Mouse (Mus musculus) neural tube, embryonic 10.5 days (tissue): ENCODE measurements at regions not wholly inside any gene's neighbourhood (a gene's known extent, or its start where the extent isn't known, plus 50 kb on each side); places are given as distances from the start of the nearest gene placed in this dataset.

Experiments
- DNase-seq: peaks from one replicate; pipeline ENCODE4 v3.0.0-alpha.2; 2017; ENCODE audit warnings: low spot score; ENCODE audit errors: extremely low spot score

- no peak for DNase-seq
Measured at GRCm38 (mm10) chr9:59232682-59233081, 58.7 kb upstream of the Adpgk start.

DNA sequence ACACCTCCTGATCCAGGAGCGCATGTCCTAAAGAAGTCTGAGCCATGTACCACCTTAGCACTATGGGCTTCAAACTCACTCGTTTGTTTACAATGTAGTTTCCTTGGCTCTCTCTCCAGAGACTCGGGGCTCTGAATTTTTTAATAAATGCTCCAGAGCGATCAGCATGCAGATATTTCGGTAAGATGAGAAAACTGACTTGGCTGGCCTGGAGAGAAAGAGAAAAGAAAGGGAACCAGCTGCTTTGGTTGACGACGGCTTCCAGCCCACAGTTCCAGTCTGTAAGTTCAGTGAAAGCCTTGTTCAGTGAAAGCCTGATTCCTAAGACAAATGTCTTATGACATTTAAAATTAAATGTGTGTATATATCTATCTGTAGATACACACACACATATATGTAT lies 59.4 kb upstream of the Adpgk start:
- no peak for DNase-seq

- DNase-seq: no peak
Measured at GRCm38 (mm10) chr9:59231186-59231585, 60.2 kb upstream of the Adpgk start.

GRCm38 (mm10) chr9:59230161-59230560 lies 61.2 kb upstream of the Adpgk start:
- no peak for DNase-seq

DNA sequence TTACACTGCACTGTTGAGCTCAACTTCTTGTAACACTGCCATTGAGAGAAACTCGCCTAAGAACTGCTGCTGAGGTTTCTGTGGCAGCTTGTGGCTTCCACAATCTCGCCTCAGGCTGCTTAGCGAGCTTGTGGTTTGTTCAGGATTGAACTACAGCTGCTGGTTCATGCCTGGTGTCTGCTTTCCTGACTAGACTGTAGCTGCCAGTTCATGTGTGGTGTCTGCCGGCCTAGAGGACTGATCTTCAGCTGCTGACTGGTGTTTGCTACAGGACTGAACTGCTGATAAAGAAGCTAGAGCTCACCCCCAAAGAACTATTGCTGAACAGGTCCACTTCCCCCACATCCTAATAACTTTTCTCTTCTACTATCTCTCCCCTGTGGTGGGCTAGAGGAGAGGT lies 63.4 kb upstream of the Adpgk start:
- no peak for DNase-seq

DNA sequence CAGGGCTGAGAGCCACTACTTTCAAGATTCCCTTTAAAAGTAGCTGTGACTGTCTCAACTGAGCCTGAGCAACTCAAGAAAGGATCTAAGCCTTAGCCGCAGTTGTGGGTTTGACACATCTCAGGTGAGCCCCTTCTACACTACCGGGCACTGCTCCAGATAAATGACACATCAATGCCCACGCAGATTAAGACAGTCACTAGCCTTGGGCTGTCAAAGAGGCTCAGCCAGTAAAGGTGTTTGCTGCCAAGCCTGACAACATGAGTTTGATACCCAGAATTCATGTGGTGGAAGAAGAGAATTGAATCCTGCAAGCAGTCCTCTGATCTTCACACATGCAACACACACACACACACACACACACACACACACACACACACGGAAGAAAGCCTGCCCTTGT lies 65.0 kb upstream of the Adpgk start:
- DNase-seq: no peak

GRCm38 (mm10) chr9:59219277-59219676 lies 72.1 kb upstream of the Adpgk start:
- DNase-seq: no peak

DNA sequence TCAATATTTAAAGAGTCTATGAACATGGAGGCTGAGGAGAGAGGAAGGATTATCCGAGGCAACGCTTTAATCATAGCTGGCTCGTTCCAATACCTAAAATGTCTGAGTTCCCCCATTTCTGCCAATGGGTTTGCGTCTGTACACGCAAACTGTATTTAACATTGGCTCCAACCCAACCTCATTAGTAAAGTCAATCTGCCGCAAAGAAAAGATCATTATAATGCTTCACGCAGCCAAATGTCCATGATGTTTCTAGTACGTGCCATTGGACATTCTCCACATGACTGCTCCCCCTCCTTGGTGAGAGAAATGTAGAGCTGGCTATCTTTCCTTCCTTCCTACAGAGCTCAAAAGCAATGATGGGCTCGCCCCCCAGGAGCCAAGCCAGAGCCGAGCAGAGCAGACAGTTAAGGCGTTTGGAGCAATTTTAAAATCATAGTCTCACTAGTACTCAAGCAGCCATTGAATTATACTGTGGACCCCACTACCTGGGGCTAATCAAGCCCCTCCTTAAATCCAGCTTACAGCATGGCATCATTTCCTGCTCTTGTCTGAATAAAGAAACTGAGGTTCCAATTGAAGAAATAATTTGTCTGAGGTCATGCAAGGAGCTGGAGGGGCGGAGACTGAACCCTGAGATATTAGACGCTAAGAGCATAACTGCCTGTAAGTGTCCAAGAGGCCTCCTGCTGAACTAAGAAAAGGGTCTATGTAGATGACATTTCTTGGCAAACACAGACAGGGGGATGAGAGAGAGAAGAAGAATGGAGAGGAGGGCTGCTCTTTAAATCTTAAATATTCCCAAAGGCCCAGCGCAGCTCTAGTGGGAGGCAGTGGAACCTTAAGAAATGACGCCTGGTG lies 88.5 kb upstream of the Adpgk start:
- no peak for DNase-seq

GRCm38 (mm10) chr9:59199495-59200196 lies 91.7 kb upstream of the Adpgk start:
- no peak for DNase-seq

- DNase-seq: no peak
Measured at GRCm38 (mm10) chr9:59198221-59198875, 93.0 kb upstream of the Adpgk start.

DNA sequence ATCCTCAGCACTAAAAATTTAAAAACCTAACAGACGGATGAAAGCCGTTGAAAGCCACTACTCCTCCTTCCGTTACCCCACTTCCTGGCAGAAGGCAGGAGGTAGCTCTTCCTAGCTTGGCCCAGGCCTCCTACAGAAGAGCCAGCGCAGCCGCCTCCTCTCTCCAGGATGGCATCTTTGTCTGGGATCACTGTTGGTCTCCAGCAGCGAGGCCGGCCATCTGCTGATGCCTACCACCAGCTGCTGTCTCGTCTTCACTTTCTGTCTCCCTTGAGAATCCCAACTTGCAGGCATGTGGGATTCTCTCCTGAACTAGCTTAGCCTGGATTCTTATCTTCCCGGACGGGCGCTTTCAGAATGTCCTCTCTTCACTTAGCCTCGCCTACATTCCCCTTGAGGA lies 93.9 kb upstream of the Adpgk start:
- DNase-seq: no peak

DNA sequence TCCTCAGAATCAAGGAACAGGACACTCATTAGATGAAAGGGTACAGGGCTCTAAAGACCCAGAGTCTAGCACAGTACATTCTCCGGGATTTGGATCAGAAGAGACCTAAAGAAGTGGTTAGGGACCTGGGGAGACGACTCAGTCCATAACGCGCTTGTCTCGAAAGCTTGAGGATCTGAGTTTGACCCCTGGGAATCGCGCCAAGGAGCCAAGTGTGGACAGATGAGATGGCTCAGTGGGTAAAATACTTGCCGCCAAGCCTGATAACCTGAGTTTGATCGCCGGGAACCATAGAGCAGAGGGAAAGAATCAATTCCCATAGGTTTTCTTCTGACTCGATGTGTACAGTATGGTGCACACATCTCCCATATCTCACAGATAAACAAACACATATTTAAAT lies 97.4 kb upstream of the Adpgk start:
- DNase-seq: no peak

GRCm38 (mm10) chr9:59189141-59189540 lies 102.2 kb upstream of the Adpgk start:
- DNase-seq: peak; percentile 65

DNA sequence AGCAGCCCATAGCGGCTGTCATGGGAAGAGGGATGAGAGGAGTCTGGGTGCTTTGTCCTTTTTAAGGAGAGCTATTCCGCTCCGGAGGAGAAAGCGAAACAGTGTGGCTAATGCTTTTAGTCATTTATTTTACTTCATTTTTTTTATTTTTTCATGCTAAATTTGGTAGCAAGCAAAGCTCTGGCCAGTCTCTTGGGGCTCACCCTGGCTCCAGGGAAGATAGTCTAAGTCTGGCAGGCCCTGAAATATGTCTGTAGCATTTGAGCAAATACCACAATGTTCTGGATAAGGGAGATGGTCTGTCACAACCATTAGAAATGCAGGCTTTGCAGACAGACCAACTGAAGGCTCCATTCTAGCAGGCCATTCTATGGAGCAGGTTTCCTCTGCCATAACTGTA lies 102.9 kb upstream of the Adpgk start:
- DNase-seq: no peak

DNA sequence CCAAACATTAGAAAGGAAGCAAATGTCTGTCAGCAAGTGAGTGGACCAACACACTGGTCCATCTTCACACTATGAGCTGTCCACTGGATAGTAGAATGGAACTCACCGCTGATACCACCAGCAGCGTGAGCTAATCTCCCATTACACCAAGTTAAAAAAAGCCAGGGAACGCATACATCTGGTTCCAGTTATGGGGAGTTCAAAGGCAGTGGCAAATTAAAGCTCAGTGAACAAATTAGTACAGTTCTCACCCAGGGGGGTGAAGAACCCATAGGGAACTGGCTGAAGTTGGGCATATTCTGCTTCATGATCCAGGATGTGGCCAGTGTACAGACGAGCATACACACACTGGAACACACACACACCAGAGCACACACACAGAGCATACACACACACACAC lies 105.0 kb upstream of the Adpgk start:
- no peak for DNase-seq

- DNase-seq: no peak
Measured at GRCm38 (mm10) chr9:59184089-59184488, 107.3 kb upstream of the Adpgk start.

DNA sequence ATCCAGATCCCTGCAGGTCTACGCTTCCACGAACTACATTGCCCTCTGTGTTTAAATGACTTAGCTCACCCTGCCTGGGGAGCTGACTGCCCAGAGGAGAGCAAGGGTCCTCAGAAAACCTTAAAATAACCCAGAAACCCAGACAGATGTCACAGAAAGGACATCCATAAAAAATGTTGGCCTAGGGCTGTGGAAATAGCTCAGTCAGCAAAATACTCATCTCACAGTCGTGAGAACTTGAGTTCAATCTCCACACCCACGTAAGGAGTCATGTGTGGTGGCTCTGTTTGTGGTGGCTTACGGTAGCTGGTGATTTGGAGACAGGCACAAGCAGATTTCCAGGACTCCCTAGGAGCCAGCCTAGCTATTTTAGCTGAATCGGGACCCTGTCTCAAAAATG lies 108.5 kb upstream of the Adpgk start:
- no peak for DNase-seq

- no peak for DNase-seq
Measured at GRCm38 (mm10) chr9:59182490-59182889, 108.9 kb upstream of the Adpgk start.

DNA sequence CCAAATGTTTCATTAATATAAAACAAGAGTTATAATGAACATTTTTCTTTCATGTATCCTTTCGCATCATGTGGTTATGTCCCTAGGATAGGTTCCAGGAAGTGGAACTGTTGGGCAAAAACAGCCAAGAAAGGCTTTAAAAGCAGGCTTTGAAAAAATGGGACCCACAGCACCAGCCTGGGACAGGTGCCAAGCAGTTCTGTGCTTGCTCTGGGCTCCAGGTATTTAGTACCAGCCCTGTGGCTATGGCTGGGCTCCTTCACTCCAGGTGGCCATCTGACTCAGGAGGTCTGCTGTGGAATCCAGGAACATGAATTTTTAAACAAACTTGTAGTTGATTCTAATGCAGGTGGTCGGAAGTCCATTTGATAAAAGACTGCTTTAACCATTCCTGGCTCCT lies 119.8 kb upstream of the Adpgk start:
- no peak for DNase-seq

DNA sequence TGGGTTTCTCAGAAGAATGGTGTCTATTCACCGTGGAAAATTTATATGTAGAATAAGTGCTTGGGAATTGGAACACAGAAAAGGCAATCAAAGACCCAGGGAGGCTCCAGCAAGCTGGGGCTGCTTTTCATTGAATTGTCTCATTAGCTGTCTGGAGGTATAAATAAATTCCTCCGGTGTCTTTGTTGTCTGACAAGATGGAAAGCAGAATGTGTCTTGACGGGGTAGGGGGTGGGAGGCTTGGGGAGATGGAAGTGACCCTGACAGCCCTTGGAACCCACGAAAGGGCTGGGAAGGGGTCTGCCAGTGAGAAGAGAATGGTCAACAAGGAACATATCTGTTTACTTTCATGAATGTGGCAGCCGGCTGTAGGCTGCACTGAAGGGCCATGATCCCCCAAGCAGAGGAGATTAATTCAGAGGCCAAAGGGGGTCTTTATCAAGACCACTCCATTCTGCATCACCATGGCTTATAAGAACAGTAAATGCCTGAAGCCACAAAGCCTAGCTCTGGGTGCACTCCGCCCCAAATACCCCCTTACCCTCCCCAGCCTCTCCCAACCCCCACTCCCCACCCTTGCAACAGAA lies 127.2 kb upstream of the Neo1 start:
- DNase-seq: peak; percentile 47

GRCm38 (mm10) chr9:59162954-59163353 lies 126.7 kb upstream of the Neo1 start:
- DNase-seq: peak; percentile 63

- no peak for DNase-seq
Measured at GRCm38 (mm10) chr9:59157663-59158062, 121.4 kb upstream of the Neo1 start.
